Mouse (Mus musculus): ENCODE data around the gene Hao1. TPM values are rescaled to one million over a fixed set of nuclear protein-coding genes. Genes with fewer than 3 reads are reported as not detected.

The Hao1 gene
- 0.18 and 0.29 TPM in 2 replicates for polyA plus RNA-seq (2015; fragmentation: Nextera tagmentation; extraction: Ambion mirVana)

DNA sequence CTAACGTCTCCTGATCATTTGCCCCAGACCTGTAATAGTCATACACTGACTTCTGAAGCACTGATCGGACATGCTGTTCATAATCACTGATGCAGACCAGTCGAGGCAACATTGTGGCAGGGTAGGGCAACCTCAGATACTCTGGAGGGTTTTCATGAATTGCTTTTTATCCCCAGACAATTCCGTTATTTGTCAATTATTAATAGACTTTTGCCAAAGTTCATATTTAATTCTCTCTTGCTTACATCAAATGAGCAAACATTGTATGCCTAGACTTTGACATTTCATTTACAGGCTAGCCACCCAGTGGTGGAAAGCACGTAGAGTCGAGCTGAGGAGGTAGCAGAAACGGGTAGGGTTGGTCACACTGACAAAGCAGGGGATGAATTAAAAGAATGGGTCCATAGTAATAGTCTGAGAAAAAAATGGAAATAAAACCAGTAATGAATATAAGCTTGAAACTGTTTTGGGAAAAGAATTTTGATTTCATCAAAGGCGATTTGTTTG is at the start of gene Hao1:
Gene Hao1, minus strand, starts transcription at position 148 of the 507 bp plus-strand sequence.
- no peak for ATAC-seq (ENCODE audit: insufficient read depth, low FRiP score)
- Histone ChIP-seq H3K27ac (ENCODE audit: low read length) (no peak within 1 kb of the TSS), H3K4me1 (ENCODE audit: control insufficient read depth, insufficient read depth, low read length) (no peaks in the 10 kb centered on the region), H3K4me3 (replicated peaks; ENCODE audit: low read length) (no peak within 1 kb of the TSS), H3K9ac (ENCODE audit: low read length) (no peak within 1 kb of the TSS), H3K9me3 (replicated peaks; ENCODE audit: control insufficient read depth, low read length) (no peaks in the 10 kb centered on the region), H3K4me2 (ENCODE audit: low read depth, low read length) (no peak within 1 kb of the TSS), H3K36me3 (ENCODE audit: control insufficient read depth, insufficient read depth, low read length) (no peaks in the 10 kb centered on the region), H3K27me3 (ENCODE audit: control insufficient read depth, insufficient read depth, low read length) (no peaks in the 10 kb centered on the region)
- WGBS, result 67% methylated on average over 8 of the region's 8 CpGs

DNA sequence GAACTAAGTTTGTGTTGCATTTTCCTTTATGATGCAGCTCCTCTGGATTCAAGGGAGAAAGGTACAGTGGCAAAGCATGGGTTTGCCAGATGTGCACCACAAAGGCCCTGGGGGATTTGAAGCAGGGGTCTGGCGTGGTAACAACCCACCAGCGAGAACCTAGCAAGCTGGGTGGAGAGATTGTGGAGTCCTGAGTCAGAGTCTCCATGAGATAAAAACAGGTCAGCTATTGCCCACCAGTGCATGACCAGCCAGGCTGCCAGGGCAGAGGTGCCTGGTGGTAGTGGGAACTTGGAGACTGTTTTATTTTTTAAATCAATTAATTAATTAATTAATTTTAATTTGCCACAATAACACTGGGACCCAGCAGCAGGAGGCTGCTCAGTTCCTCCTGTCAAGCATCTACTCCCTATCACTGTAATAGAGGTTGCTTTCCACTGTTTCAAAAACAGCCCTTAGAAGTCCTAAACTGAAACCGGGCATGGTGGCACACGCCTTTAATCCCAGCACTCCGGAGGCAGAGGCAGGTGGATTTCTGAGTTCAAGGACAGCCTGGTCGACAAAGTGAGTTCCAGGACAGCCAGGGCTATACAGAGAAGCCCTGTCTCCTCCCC is 37.0 kb upstream of the Hao1 start:
- Histone ChIP-seq H3K9ac (ENCODE audit: low read length) (no peak overlapping the region), H3K27me3 (ENCODE audit: control insufficient read depth, insufficient read depth, low read length) (no peaks in the 10 kb centered on the region), H3K9me3 (replicated peaks; ENCODE audit: control insufficient read depth, low read length) (no peaks in the 10 kb centered on the region), H3K4me3 (replicated peaks; ENCODE audit: low read length) (no peak overlapping the region), H3K4me2 (ENCODE audit: low read depth, low read length) (no peak overlapping the region), H3K36me3 (ENCODE audit: control insufficient read depth, insufficient read depth, low read length) (no peaks in the 10 kb centered on the region), H3K4me1 (ENCODE audit: control insufficient read depth, insufficient read depth, low read length) (no peaks in the 10 kb centered on the region), H3K27ac (ENCODE audit: low read length) (no peak overlapping the region)
- ATAC-seq (ENCODE audit: insufficient read depth, low FRiP score), result no peak
- WGBS, result 96% methylated on average over 6 of the region's 6 CpGs

DNA sequence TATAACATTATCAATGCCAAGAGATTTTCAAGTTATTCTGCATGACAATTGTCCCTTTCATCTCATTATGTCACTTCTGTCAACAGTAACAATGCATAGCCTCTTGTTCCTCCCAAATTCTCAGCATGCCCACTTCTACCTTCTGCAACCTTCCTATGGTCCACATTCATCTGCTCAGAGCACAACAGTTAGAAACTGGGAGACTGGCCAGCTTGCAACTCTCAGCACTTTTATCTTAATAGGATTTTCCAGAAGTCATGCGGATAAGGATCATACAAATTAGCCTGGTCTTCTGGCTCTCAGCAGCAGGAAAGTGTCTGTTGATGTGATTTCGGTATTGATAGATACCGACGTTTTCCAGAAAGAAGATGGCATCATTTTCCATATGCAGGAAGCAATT is 31.1 kb upstream of the Hao1 start:
- Histone ChIP-seq H3K4me3 (replicated peaks; ENCODE audit: low read length) (no peak overlapping the region), H3K36me3 (ENCODE audit: control insufficient read depth, insufficient read depth, low read length) (no peaks in the 10 kb centered on the region), H3K27me3 (ENCODE audit: control insufficient read depth, insufficient read depth, low read length) (no peaks in the 10 kb centered on the region), H3K9me3 (replicated peaks; ENCODE audit: control insufficient read depth, low read length) (no peaks in the 10 kb centered on the region), H3K4me2 (ENCODE audit: low read depth, low read length) (no peak overlapping the region), H3K4me1 (ENCODE audit: control insufficient read depth, insufficient read depth, low read length) (no peaks in the 10 kb centered on the region), H3K9ac (ENCODE audit: low read length) (no peak overlapping the region), H3K27ac (ENCODE audit: low read length) (no peak overlapping the region)
- ATAC-seq (ENCODE audit: insufficient read depth, low FRiP score), result no peak
- 68% methylated on average over 4 of the region's 4 CpGs for WGBS

DNA sequence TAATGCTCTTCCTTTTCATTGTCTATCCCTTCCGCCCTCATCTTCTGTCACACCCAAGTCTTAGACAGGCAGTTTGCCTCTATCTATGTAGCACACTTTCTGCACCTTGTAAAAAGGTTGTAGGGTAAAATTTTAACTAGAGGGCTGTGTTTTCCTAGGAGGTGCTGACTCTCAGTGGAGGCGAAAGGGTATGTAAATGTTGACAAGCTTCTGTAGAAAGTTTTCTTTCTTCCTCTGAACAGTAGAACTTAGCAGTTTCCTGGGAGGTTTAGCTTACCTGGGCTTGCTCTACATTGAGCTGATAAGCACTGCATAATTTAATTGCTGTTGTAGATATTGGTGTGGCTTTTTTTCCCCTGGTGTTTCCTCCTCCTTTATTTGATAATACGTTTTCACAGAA is 5.3 kb upstream of the Hao1 start:
- ATAC-seq (ENCODE audit: insufficient read depth, low FRiP score), result peak; percentile 81

DNA sequence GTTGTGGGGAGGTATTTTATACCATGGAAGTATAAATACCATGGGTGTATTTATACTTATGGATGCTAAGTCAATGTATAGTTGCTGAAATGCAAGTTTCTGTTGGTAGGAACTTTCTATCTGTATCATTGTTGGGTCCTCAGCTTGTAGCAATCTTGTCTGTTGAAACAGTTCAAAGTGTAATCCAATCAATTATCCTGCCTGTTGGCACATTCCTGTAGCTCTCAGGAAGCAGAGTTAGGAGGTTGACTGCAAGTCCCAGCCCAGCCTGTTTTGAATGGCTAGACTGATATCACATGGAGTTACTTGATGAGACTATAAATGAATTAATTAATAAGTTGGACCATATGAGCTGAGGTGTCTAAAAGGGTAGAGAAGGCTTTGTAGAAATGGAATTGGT is 1.8 kb downstream of the Hao1 start:
- H3K9me3 ChIP-seq (replicated peaks; ENCODE audit: control insufficient read depth, low read length), result no peaks in the 10 kb centered on the region
- no peaks in the 10 kb centered on the region for H3K4me1 ChIP-seq (ENCODE audit: control insufficient read depth, insufficient read depth, low read length)
- H3K4me2 ChIP-seq (ENCODE audit: low read depth, low read length), result no peak overlapping the region
- H3K27ac ChIP-seq (ENCODE audit: low read length), result no peak overlapping the region
- H3K36me3 ChIP-seq (ENCODE audit: control insufficient read depth, insufficient read depth, low read length), result no peaks in the 10 kb centered on the region
- no peak for ATAC-seq (ENCODE audit: insufficient read depth, low FRiP score)
- no peaks in the 10 kb centered on the region for H3K27me3 ChIP-seq (ENCODE audit: control insufficient read depth, insufficient read depth, low read length)
- no peak overlapping the region for H3K9ac ChIP-seq (ENCODE audit: low read length)
- H3K4me3 ChIP-seq (replicated peaks; ENCODE audit: low read length), result no peak overlapping the region

More for the DNA sequence above, 5.3 kb upstream of the Hao1 start:
- H3K4me1 ChIP-seq (ENCODE audit: control insufficient read depth, insufficient read depth, low read length), result no peaks in the 10 kb centered on the region
- 66% methylated on average over 3 of the region's 3 CpGs for WGBS
- no peak overlapping the region for H3K27ac ChIP-seq (ENCODE audit: low read length)
- H3K9ac ChIP-seq (ENCODE audit: low read length), result no peak overlapping the region
- H3K9me3 ChIP-seq (replicated peaks; ENCODE audit: control insufficient read depth, low read length), result no peaks in the 10 kb centered on the region
- H3K36me3 ChIP-seq (ENCODE audit: control insufficient read depth, insufficient read depth, low read length), result no peaks in the 10 kb centered on the region
- no peak overlapping the region for H3K4me2 ChIP-seq (ENCODE audit: low read depth, low read length)
- no peak overlapping the region for H3K4me3 ChIP-seq (replicated peaks; ENCODE audit: low read length)
- H3K27me3 ChIP-seq (ENCODE audit: control insufficient read depth, insufficient read depth, low read length), result no peaks in the 10 kb centered on the region

DNA sequence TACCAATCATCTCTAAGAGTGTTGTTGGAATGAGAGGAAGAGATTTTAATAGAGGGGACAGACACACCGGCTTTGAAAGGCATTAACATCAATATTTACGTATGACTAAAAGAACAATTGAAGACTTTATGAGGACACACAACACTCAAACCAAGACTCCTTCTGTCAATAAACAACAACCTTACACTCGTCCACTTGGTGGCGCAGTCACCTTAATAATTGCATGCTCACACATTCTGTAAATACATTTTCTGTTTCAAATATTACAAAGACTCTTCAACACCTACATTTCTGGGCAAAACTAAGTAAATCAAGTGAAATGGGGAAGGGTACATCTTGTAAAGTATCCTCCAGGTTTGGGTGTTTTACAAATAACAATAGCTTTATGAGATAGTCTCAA is 4.4 kb downstream of the Hao1 start:
- H3K27me3 ChIP-seq (ENCODE audit: control insufficient read depth, insufficient read depth, low read length), result no peaks in the 10 kb centered on the region
- no peaks in the 10 kb centered on the region for H3K4me1 ChIP-seq (ENCODE audit: control insufficient read depth, insufficient read depth, low read length)
- no peak overlapping the region for H3K9ac ChIP-seq (ENCODE audit: low read length)
- ATAC-seq (ENCODE audit: insufficient read depth, low FRiP score), result no peak
- no peak overlapping the region for H3K4me2 ChIP-seq (ENCODE audit: low read depth, low read length)
- WGBS, result 17% methylated on average over 4 of the region's 4 CpGs
- H3K9me3 ChIP-seq (replicated peaks; ENCODE audit: control insufficient read depth, low read length), result no peaks in the 10 kb centered on the region
- no peak overlapping the region for H3K27ac ChIP-seq (ENCODE audit: low read length)
- no peaks in the 10 kb centered on the region for H3K36me3 ChIP-seq (ENCODE audit: control insufficient read depth, insufficient read depth, low read length)
- no peak overlapping the region for H3K4me3 ChIP-seq (replicated peaks; ENCODE audit: low read length)

DNA sequence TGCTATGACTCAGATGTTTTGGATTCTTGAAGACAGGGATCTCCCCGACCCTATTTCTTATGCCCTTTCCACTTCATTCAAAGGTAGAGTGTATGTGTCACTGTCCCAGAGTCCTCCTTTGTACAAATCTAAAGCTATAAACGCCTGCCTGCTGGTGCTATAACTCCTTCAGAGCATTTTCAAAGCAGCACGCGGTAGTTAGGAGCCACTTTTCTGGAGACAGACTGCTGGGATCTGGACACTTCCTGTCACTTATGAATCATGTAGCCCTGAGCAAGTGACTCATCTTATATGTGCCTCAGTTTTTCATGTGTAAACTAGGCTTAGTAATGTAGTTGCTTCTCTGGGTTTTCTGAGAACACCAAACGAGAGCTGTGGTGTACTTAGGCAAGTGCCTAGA is 9.1 kb downstream of the Hao1 start:
- Histone ChIP-seq H3K27ac (ENCODE audit: low read length) (no peak overlapping the region), H3K36me3 (ENCODE audit: control insufficient read depth, insufficient read depth, low read length) (no peaks in the 10 kb centered on the region), H3K4me1 (ENCODE audit: control insufficient read depth, insufficient read depth, low read length) (no peaks in the 10 kb centered on the region), H3K4me3 (replicated peaks; ENCODE audit: low read length) (no peak overlapping the region), H3K4me2 (ENCODE audit: low read depth, low read length) (no peak overlapping the region), H3K27me3 (ENCODE audit: control insufficient read depth, insufficient read depth, low read length) (no peaks in the 10 kb centered on the region), H3K9ac (ENCODE audit: low read length) (no peak overlapping the region), H3K9me3 (replicated peaks; ENCODE audit: control insufficient read depth, low read length) (no peaks in the 10 kb centered on the region)
- no peak for ATAC-seq (ENCODE audit: insufficient read depth, low FRiP score)
- 71% methylated on average over 5 of the region's 5 CpGs for WGBS

DNA sequence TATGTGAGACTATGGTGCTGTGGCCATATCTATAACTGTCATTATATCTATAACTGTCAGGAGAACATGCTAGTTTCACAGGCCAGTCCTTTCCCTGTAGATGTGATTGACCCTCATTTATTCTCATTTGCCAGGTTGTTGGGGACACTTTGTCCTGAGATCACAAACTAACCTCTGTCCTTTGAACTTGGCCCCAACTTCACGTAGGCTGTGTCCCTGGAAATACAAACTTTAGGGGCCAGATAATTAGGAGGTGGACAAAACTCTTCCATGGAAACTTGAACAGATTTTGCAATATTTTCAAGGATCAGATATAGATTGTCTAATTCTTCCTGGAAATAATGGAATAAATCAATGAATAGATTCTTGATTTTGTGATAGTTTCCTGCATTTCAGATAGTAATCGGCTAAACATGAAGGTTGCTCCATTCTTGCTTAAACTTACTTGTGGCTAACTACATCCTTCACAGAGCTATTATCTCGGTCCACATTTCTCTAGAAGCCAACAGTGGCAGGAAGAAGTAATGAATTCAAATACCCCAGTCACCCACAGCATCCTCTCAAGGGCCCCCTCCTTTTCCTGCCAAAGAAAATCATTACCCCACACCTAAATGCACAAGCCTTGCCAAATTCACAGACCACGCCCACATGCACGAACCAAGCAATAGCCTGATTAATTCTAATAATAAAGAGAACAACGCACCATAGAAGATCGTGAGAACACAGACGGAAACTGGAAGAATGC is 9.7 kb downstream of the Hao1 start:
- H3K4me3 ChIP-seq (replicated peaks; ENCODE audit: low read length), result no peak overlapping the region
- ATAC-seq (ENCODE audit: insufficient read depth, low FRiP score), result no peak
- H3K27ac ChIP-seq (ENCODE audit: low read length), result no peak overlapping the region
- no peak overlapping the region for H3K4me2 ChIP-seq (ENCODE audit: low read depth, low read length)
- H3K36me3 ChIP-seq (ENCODE audit: control insufficient read depth, insufficient read depth, low read length), result no peaks in the 10 kb centered on the region
- 78% methylated on average over 8 of the region's 8 CpGs for WGBS
- no peaks in the 10 kb centered on the region for H3K27me3 ChIP-seq (ENCODE audit: control insufficient read depth, insufficient read depth, low read length)
- no peaks in the 10 kb centered on the region for H3K9me3 ChIP-seq (replicated peaks; ENCODE audit: control insufficient read depth, low read length)
- H3K9ac ChIP-seq (ENCODE audit: low read length), result no peak overlapping the region
- no peaks in the 10 kb centered on the region for H3K4me1 ChIP-seq (ENCODE audit: control insufficient read depth, insufficient read depth, low read length)

DNA sequence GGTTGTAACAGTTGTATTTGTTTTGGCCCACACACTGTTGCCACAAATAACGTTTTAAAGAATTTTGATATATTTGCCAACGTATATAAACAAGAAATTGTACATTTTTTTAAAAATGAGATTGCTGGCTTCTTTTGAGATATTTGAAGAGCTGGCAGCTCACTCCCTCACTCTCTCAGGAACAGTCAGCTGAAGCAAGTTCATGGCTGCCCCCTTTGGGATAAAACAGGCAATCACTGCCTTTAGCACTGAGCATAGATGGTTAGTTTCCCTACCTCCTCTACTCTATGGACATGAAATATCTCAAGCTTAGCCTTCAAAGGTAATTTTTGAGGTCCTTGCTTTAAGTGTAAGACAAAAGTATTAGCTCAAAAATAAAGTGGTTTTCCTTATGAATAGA is 10.7 kb downstream of the Hao1 start:
- no peak for ATAC-seq (ENCODE audit: insufficient read depth, low FRiP score)
- Histone ChIP-seq H3K36me3 (ENCODE audit: control insufficient read depth, insufficient read depth, low read length) (no peaks in the 10 kb centered on the region), H3K27me3 (ENCODE audit: control insufficient read depth, insufficient read depth, low read length) (no peaks in the 10 kb centered on the region), H3K27ac (ENCODE audit: low read length) (no peak overlapping the region), H3K4me2 (ENCODE audit: low read depth, low read length) (no peak overlapping the region), H3K9ac (ENCODE audit: low read length) (no peak overlapping the region), H3K4me3 (replicated peaks; ENCODE audit: low read length) (no peak overlapping the region), H3K9me3 (replicated peaks; ENCODE audit: control insufficient read depth, low read length) (no peaks in the 10 kb centered on the region), H3K4me1 (ENCODE audit: control insufficient read depth, insufficient read depth, low read length) (no peaks in the 10 kb centered on the region)
- WGBS, result 57% methylated on average over 2 of the region's 2 CpGs
